Mouse (Mus musculus): ENCODE data around the gene Trim37.
A peak's percentile ranks its signal among the peaks of the same experiment; 100 is the strongest.

Gene Trim37

GRCm38 (mm10) chr11:87126824-87127816 is at the start of gene Trim37:
Trim37 (plus strand) TSS chr11:87127077.
- DNase-seq, result peak; percentile 89

GRCm38 (mm10) chr11:87083712-87084111 is 43.2 kb upstream of the Trim37 start:
- no peak for DNase-seq

GRCm38 (mm10) chr11:87085461-87085860 is 41.4 kb upstream of the Trim37 start:
- DNase-seq, result no peak

- DNase-seq, result peak; percentile 75
Observed at GRCm38 (mm10) chr11:87086290-87086984, 40.4 kb upstream of the Trim37 start, which contains the start of gene Smg8. Smg8 (minus strand) TSS chr11:87086774.

GRCm38 (mm10) chr11:87087142-87087541 is 39.7 kb upstream of the Trim37 start:
- no peak for DNase-seq

- no peak for DNase-seq
Observed at GRCm38 (mm10) chr11:87108409-87108754, 18.5 kb upstream of the Trim37 start, which contains the start of gene Prr11. Prr11 (minus strand) TSS chr11:87108708.

GRCm38 (mm10) chr11:87108755-87109518 is 17.9 kb upstream of the Trim37 start, which contains the start of gene Ska2:
Ska2 (plus strand) TSS chr11:87109234.
- DNase-seq, result peak; percentile 93

- peak; percentile 26 for DNase-seq
Observed at GRCm38 (mm10) chr11:87109519-87110171, 17.2 kb upstream of the Trim37 start.

- DNase-seq, result no peak
Observed at GRCm38 (mm10) chr11:87110172-87110909, 16.5 kb upstream of the Trim37 start.

- no peak for DNase-seq
Observed at GRCm38 (mm10) chr11:87121864-87122263, 5.0 kb upstream of the Trim37 start.

- DNase-seq, result no peak
Observed at GRCm38 (mm10) chr11:87125562-87125961, 1.3 kb upstream of the Trim37 start.

GRCm38 (mm10) chr11:87126281-87126823 is 525 bp upstream of the Trim37 start:
- no peak for DNase-seq

GRCm38 (mm10) chr11:87136233-87136632 is 9.4 kb downstream of the Trim37 start:
- DNase-seq, result no peak

GRCm38 (mm10) chr11:87158012-87158411 is 31.1 kb downstream of the Trim37 start:
- DNase-seq, result no peak

- no peak for DNase-seq
Observed at GRCm38 (mm10) chr11:87162687-87163086, 35.8 kb downstream of the Trim37 start.

- DNase-seq, result no peak
Observed at GRCm38 (mm10) chr11:87163751-87164150, 36.9 kb downstream of the Trim37 start.

- no peak for DNase-seq
Observed at GRCm38 (mm10) chr11:87173625-87174024, 46.7 kb downstream of the Trim37 start.

GRCm38 (mm10) chr11:87175031-87175430 is 48.2 kb downstream of the Trim37 start:
- DNase-seq, result no peak

GRCm38 (mm10) chr11:87212313-87212712 is 85.4 kb downstream of the Trim37 start:
- no peak for DNase-seq

GRCm38 (mm10) chr11:87222686-87223085 is 95.8 kb downstream of the Trim37 start:
- no peak for DNase-seq

GRCm38 (mm10) chr11:87227056-87227455 is 100.2 kb downstream of the Trim37 start:
- DNase-seq, result no peak
